Mouse (Mus musculus): ENCODE results near the gene Kcnj14. TPM values are rescaled to one million over a fixed set of nuclear protein-coding genes. Genes with fewer than 3 reads are reported as not detected.

The Kcnj14 gene
- polyA plus RNA-seq, 1 experiment from 2014 or later, result 0.78 TPM

GRCm38 (mm10) chr7:45812921-45813320 lies 11.7 kb downstream of the Kcnj14 start:
- Histone ChIP-seq H3K9me3 (ENCODE audit: control insufficient read depth, low read length) (no peaks in the 10 kb centered on the region), H3K4me2 (ENCODE audit: low read length) (peak overlapping the region; percentile 86), H3K4me3 (ENCODE audit: control insufficient read depth in 1 of 2, insufficient read depth in 1 of 2, low read depth in 1 of 2, low read length in 2 of 2) (peak overlapping the region; percentile 93 to 96), H3K27me3 (ENCODE audit: control insufficient read depth, insufficient read depth, low read length) (no peaks in the 10 kb centered on the region), H3K27ac (replicated peaks in 1 of 2; ENCODE audit: control insufficient read depth in 1 of 2, insufficient read depth in 1 of 2, low read depth in 2 of 2, low read length in 2 of 2) (no peak overlapping the region), H3K36me3 (ENCODE audit: control insufficient read depth, insufficient read depth, low read length) (peaks cover 51% of the 10 kb centered on the region), H3K4me1 (ENCODE audit: control insufficient read depth in 2 of 2, insufficient read depth in 2 of 2, low read length in 2 of 2) (peaks cover 10 to 26% of the 10 kb centered on the region in 2 experiments; a peak in 3 of 4 replicates), H3K9ac (ENCODE audit: low read length) (peak overlapping the region; percentile 99)
- no peak for ATAC-seq (ENCODE audit: insufficient number of reproducible peaks, insufficient read depth, low FRiP score, low read depth)
- WGBS, result 87% methylated on average over 8 of the region's 8 CpGs

- H3K9ac ChIP-seq (ENCODE audit: low read length), result no peak overlapping the region; the same call in 1 of the 2 replicates
- H3K27ac ChIP-seq (replicated peaks in 1 of 2; ENCODE audit: control insufficient read depth in 1 of 2, insufficient read depth in 1 of 2, low read depth in 2 of 2, low read length in 2 of 2), result no peak overlapping the region; a peak in 1 of 4 replicates
- H3K9me3 ChIP-seq (ENCODE audit: control insufficient read depth, low read length), result no peaks in the 10 kb centered on the region
- H3K4me3 ChIP-seq (ENCODE audit: control insufficient read depth in 1 of 2, insufficient read depth in 1 of 2, low read depth in 1 of 2, low read length in 2 of 2), result no peak overlapping the region
- WGBS, result 74% methylated on average over 14 of the region's 14 CpGs
- H3K27me3 ChIP-seq (ENCODE audit: control insufficient read depth, insufficient read depth, low read length), result no peaks in the 10 kb centered on the region
- peaks cover 69% of the 10 kb centered on the region for H3K36me3 ChIP-seq (ENCODE audit: control insufficient read depth, insufficient read depth, low read length)
- H3K4me2 ChIP-seq (ENCODE audit: low read length), result no peak overlapping the region
- peaks cover 5 to 19% of the 10 kb centered on the region in 2 experiments; a peak in 3 of 4 replicates for H3K4me1 ChIP-seq (ENCODE audit: control insufficient read depth in 2 of 2, insufficient read depth in 2 of 2, low read length in 2 of 2)
- ATAC-seq (ENCODE audit: insufficient number of reproducible peaks, insufficient read depth, low FRiP score, low read depth), result no peak
Measured at GRCm38 (mm10) chr7:45809276-45810075, 15.1 kb downstream of the Kcnj14 start.

GRCm38 (mm10) chr7:45808471-45808870 lies 16.1 kb downstream of the Kcnj14 start:
- H3K9ac ChIP-seq (ENCODE audit: low read length), result no peak overlapping the region
- H3K36me3 ChIP-seq (ENCODE audit: control insufficient read depth, insufficient read depth, low read length), result peaks cover 69% of the 10 kb centered on the region
- peaks cover 5 to 19% of the 10 kb centered on the region in 2 experiments; a peak in 3 of 4 replicates for H3K4me1 ChIP-seq (ENCODE audit: control insufficient read depth in 2 of 2, insufficient read depth in 2 of 2, low read length in 2 of 2)
- H3K9me3 ChIP-seq (ENCODE audit: control insufficient read depth, low read length), result no peaks in the 10 kb centered on the region
- no peak overlapping the region for H3K27ac ChIP-seq (replicated peaks in 1 of 2; ENCODE audit: control insufficient read depth in 1 of 2, insufficient read depth in 1 of 2, low read depth in 2 of 2, low read length in 2 of 2)
- no peak overlapping the region for H3K4me3 ChIP-seq (ENCODE audit: control insufficient read depth in 1 of 2, insufficient read depth in 1 of 2, low read depth in 1 of 2, low read length in 2 of 2)
- no peak for ATAC-seq (ENCODE audit: insufficient number of reproducible peaks, insufficient read depth, low FRiP score, low read depth)
- H3K4me2 ChIP-seq (ENCODE audit: low read length), result no peak overlapping the region
- H3K27me3 ChIP-seq (ENCODE audit: control insufficient read depth, insufficient read depth, low read length), result no peaks in the 10 kb centered on the region
- 55% methylated on average over 9 of the region's 11 CpGs for WGBS

GRCm38 (mm10) chr7:45805941-45806340 lies 18.6 kb downstream of the Kcnj14 start:
- Histone ChIP-seq H3K27ac (replicated peaks in 1 of 2; ENCODE audit: control insufficient read depth in 1 of 2, insufficient read depth in 1 of 2, low read depth in 2 of 2, low read length in 2 of 2) (no peak overlapping the region), H3K4me1 (ENCODE audit: control insufficient read depth in 2 of 2, insufficient read depth in 2 of 2, low read length in 2 of 2) (peaks cover 2 to 6% of the 10 kb centered on the region in 2 experiments; a peak in 2 of 4 replicates), H3K27me3 (ENCODE audit: control insufficient read depth, insufficient read depth, low read length) (peaks cover 3% of the 10 kb centered on the region), H3K36me3 (ENCODE audit: control insufficient read depth, insufficient read depth, low read length) (peaks cover 49% of the 10 kb centered on the region), H3K4me2 (ENCODE audit: low read length) (no peak overlapping the region), H3K9ac (ENCODE audit: low read length) (no peak overlapping the region), H3K4me3 (ENCODE audit: control insufficient read depth in 1 of 2, insufficient read depth in 1 of 2, low read depth in 1 of 2, low read length in 2 of 2) (no peak overlapping the region), H3K9me3 (ENCODE audit: control insufficient read depth, low read length) (no peaks in the 10 kb centered on the region)
- ATAC-seq (ENCODE audit: insufficient number of reproducible peaks, insufficient read depth, low FRiP score, low read depth), result no peak
- 62% methylated on average over 5 of the region's 5 CpGs for WGBS

- no peak for ATAC-seq (ENCODE audit: insufficient number of reproducible peaks, insufficient read depth, low FRiP score, low read depth)
- H3K27me3 ChIP-seq (ENCODE audit: control insufficient read depth, insufficient read depth, low read length), result peaks cover 34% of the 10 kb centered on the region
- H3K9me3 ChIP-seq (ENCODE audit: control insufficient read depth, low read length), result no peaks in the 10 kb centered on the region
- peaks cover 4 to 18% of the 10 kb centered on the region in 2 experiments; a peak in 3 of 4 replicates for H3K4me1 ChIP-seq (ENCODE audit: control insufficient read depth in 2 of 2, insufficient read depth in 2 of 2, low read length in 2 of 2)
- no peak overlapping the region for H3K4me2 ChIP-seq (ENCODE audit: low read length)
- WGBS, result 86% methylated on average over 6 of the region's 6 CpGs
- no peak overlapping the region for H3K9ac ChIP-seq (ENCODE audit: low read length)
- no peak overlapping the region for H3K27ac ChIP-seq (replicated peaks in 1 of 2; ENCODE audit: control insufficient read depth in 1 of 2, insufficient read depth in 1 of 2, low read depth in 2 of 2, low read length in 2 of 2)
- H3K36me3 ChIP-seq (ENCODE audit: control insufficient read depth, insufficient read depth, low read length), result peaks cover 15% of the 10 kb centered on the region
- H3K4me3 ChIP-seq (ENCODE audit: control insufficient read depth in 1 of 2, insufficient read depth in 1 of 2, low read depth in 1 of 2, low read length in 2 of 2), result no peak overlapping the region
Measured at GRCm38 (mm10) chr7:45802551-45802950, 22.0 kb downstream of the Kcnj14 start.

GRCm38 (mm10) chr7:45801348-45801747 lies 23.2 kb downstream of the Kcnj14 start:
- Histone ChIP-seq H3K4me3 (ENCODE audit: control insufficient read depth in 1 of 2, insufficient read depth in 1 of 2, low read depth in 1 of 2, low read length in 2 of 2) (0 out of 4 replicates have a peak overlapping the region, but pooled peaks of 1 of the 2 experiments have one; percentile 13), H3K27ac (replicated peaks in 1 of 2; ENCODE audit: control insufficient read depth in 1 of 2, insufficient read depth in 1 of 2, low read depth in 2 of 2, low read length in 2 of 2) (no peak overlapping the region), H3K4me1 (ENCODE audit: control insufficient read depth in 2 of 2, insufficient read depth in 2 of 2, low read length in 2 of 2) (peaks cover 4 to 18% of the 10 kb centered on the region in 2 experiments; a peak in 3 of 4 replicates)

GRCm38 (mm10) chr7:45800546-45801204 lies 23.9 kb downstream of the Kcnj14 start:
- peaks cover 51% of the 10 kb centered on the region for H3K27me3 ChIP-seq (ENCODE audit: control insufficient read depth, insufficient read depth, low read length)
- H3K4me1 ChIP-seq (ENCODE audit: control insufficient read depth in 2 of 2, insufficient read depth in 2 of 2, low read length in 2 of 2), result peaks cover 4 to 18% of the 10 kb centered on the region in 2 experiments; a peak in 3 of 4 replicates
- peak overlapping the region; percentile 61 for H3K4me2 ChIP-seq (ENCODE audit: low read length)
- no peak overlapping the region for H3K27ac ChIP-seq (replicated peaks in 1 of 2; ENCODE audit: control insufficient read depth in 1 of 2, insufficient read depth in 1 of 2, low read depth in 2 of 2, low read length in 2 of 2)
- H3K9ac ChIP-seq (ENCODE audit: low read length), result peak overlapping the region; percentile 25; the same call in 1 of the 2 replicates
- H3K36me3 ChIP-seq (ENCODE audit: control insufficient read depth, insufficient read depth, low read length), result no peaks in the 10 kb centered on the region
- no peaks in the 10 kb centered on the region for H3K9me3 ChIP-seq (ENCODE audit: control insufficient read depth, low read length)
- peak overlapping the region in 1 of 2 experiments; percentile 13; a peak in 1 of 4 replicates for H3K4me3 ChIP-seq (ENCODE audit: control insufficient read depth in 1 of 2, insufficient read depth in 1 of 2, low read depth in 1 of 2, low read length in 2 of 2)
- ATAC-seq (ENCODE audit: insufficient number of reproducible peaks, insufficient read depth, low FRiP score, low read depth), result peak; percentile 24; the same call in 1 of the 2 replicates
- 5% methylated on average over 24 of the region's 25 CpGs for whole genome bisulfite sequencing

More at GRCm38 (mm10) chr7:45801348-45801747, 23.2 kb downstream of the Kcnj14 start:
- ATAC-seq (ENCODE audit: insufficient number of reproducible peaks, insufficient read depth, low FRiP score, low read depth), result no peak
- Histone ChIP-seq H3K27me3 (ENCODE audit: control insufficient read depth, insufficient read depth, low read length) (peaks cover 46% of the 10 kb centered on the region), H3K9ac (ENCODE audit: low read length) (no peak overlapping the region), H3K9me3 (ENCODE audit: control insufficient read depth, low read length) (no peaks in the 10 kb centered on the region), H3K4me2 (ENCODE audit: low read length) (peak overlapping the region; percentile 61), H3K36me3 (ENCODE audit: control insufficient read depth, insufficient read depth, low read length) (peaks cover 3% of the 10 kb centered on the region)
- whole genome bisulfite sequencing, result under 1% methylated on average over 12 of the region's 12 CpGs
